Mouse (Mus musculus): ENCODE results near the gene Mks1.
"Not testable (repeated sequence)": the region's sequence is repeated elsewhere in the genome, so short reads cannot be mapped to it uniquely, and the experiment has no call there.

The Mks1 gene

DNA sequence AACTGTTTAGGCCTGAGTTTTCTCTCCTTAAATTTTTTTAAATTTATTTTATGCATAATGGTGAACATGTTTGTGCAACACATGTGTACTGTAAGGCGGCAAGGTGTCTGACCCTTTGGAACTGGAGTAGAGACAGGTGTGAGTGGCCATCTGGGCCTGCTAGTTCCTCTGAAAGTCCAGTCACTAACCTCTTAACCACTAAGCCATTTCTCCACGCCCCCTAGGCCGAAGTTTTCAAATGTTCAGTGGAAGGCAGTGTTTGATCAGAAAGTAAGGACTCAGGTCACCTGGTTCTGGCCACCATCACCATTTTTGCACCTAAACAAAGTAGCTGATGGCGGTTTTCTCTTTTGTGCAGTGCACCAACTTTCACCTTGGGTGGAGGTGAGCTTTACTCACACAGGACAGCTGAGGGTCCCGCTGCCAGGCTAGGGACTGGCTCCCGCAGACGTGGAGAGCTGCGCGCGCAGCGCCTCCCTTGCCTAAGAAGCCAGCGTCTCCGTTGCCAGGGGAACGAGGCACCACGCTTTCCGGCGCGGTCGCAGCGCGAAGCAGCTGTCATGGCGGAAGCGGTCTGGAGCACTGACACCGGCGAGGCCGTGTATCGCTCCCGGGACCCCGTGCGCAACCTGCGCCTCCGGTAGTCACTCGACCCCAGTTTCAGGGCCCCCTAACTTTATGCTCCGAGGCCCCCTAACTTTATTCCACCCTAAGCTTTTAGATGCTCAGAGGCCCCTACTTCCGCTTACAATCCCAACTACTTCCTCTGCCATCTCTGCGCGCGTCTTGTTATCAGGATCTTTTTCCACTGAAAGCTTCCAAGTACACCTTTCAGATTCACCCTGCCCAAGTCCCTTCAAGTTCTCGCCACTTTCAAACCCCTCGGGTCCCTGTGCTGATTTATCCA lies at the start of gene Mks1:
Gene Mks1 (plus strand): TSS at position 526 of the 907 bp plus-strand sequence.
- DNase-seq (ENCODE audit: low spot score in 2 of 2) = peak; percentile 80 to 87

DNA sequence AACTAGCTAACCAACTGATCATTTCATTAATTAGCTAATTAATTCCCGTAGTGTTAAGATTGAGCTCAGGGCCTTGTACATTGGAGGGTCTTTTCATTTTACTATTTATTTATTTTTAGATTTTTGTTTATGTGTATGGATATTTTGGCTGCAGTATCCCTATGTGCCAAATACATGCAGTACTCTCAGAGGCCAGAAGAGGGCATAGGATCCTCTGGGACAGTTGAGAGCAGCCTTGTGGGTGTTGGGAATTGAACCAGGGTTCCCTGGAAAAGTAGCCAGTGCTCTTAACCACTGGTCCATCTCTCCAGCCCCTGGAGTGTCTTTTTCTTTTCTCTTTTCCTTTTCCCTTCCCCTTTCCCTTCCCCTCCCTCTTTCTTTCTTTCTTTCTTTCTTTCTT lies 47.6 kb upstream of the Mks1 start:
- DNase-seq (ENCODE audit: low spot score in 2 of 2) = no peak

DNA sequence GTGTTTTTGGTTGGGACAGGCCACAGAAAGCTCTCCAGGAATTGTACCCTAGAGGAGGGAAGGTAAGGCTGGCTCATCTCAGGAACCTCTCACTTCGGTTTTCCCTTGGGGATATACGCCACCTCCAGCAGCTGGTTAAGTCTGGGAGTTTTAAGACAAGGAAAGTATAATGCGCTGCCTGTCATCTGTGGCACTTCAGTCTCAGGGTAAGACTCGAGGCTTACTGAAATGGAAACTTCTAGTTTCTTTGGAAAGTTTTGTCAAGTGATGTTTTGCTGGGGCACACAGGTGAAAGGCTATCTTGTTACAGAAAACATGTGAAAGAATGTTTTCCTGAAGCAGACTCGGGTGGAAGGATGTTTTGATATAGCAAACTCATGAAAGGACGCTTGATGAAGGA lies 45.6 kb upstream of the Mks1 start:
- DNase-seq (ENCODE audit: low spot score in 2 of 2) = no peak

DNA sequence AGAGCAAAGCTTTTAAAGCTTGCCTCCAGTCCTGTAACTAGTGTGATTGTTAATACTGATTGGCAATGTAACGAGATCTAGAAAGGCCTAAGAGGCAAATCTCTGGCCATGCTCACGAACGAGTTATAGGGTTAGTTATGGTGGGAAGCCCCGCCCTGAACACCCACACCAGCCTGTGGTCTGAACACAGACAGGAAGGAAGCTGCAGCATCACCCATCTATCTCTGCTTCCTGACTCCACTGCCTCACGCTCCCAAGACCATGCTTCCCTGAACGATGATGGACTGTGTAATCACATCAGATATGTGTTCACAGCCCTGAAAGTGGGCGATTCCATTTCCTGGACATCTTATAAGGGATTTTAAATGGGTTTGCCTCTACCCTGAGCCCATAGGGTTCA lies 44.8 kb upstream of the Mks1 start:
- DNase-seq (ENCODE audit: low spot score in 2 of 2) = no peak

DNA sequence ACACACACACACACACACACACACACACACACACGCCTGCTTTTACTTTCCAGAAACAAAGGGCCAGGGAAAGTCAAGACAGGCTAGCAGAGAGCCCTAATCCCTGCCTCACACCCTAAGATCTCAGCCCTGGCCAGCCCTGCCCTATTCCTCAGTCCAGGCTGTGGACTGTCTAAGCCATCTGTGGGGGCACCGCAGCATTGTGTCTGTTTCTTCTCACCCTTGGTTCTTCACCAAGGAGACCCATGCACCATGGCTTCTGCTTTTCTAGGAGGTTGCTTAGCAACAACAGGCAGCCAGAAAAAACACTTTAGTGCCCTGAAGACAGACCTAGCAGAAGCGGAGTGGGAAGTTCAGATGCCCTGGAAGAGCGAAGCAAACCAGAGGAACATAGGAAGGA lies 41.6 kb upstream of the Mks1 start:
- DNase-seq (ENCODE audit: low spot score in 2 of 2) = no peak

DNA sequence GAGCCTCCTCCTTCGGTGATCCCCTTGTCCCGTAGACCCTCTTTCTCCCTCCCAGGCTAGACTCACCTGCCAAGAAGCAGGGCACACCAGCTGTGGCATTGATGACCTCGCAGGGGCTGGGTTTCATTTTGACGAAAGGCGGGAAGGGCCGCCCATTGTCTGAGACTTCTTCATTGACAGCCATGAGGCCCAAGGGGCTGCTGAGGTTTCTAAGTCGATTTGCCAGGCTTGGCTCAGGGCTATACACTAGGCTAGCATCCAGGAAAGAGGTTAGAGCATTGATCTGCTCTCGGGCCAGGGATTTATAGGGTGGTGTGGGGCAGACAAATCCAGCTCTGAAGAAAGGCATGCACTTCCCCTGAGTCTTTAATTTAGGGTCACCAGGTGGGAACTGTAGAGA lies 38.2 kb upstream of the Mks1 start:
- DNase-seq (ENCODE audit: low spot score in 2 of 2) = no peak

DNA sequence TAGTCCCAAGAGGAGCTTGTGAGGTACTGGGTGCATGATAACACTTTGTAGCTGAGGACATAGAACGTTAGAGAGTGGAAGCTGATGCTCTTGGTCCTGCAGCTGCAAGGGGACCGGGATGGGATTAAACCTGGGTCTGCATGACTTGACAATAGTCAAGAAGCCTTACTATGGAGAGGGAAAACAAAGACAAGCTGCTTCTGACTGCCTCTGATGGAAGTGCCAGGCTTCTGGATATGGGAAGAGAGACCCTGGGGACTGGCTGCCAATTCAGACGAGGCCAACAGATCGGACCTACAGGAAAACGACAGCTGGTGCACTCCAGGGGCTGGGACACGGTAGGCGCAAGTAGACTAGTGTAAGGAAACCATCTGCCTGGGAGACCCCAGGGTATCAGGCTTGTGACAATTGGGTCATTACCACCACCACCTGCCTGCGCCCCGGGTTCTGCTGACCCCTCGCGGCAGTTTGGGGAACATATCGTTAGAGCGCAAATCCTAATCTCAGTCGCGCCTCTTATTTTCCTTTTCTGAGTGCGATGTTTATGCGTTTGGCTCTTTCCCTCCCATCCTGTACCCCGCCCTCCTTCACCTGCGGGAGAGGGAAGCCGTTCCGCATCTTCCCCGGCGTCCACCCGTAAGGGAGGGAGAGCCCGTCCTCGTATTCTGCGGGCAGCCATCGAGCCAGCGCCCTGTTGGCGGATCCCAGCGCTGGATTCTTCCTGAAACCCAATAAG lies 36.1 kb upstream of the Mks1 start:
- DNase-seq (ENCODE audit: low spot score in 2 of 2) = peak; percentile 13 to 42

DNA sequence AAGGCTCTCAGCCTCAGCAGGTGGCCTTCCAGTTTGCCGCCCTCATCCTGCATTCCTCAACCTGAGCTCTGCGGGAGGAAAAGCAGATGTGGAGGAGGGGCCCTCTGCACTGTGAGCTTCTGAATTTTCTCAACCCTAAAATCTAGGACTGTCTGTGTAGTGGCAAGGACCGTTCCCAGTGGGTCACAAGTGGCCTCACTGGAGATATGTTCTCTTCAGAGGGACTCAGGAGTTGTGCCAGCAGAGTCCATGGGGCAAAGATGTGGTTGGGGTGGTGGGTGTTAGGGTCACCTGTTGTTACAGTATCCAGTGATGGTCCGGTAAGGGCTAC lies 35.6 kb upstream of the Mks1 start:
- DNase-seq (ENCODE audit: low spot score in 2 of 2) = no peak

DNA sequence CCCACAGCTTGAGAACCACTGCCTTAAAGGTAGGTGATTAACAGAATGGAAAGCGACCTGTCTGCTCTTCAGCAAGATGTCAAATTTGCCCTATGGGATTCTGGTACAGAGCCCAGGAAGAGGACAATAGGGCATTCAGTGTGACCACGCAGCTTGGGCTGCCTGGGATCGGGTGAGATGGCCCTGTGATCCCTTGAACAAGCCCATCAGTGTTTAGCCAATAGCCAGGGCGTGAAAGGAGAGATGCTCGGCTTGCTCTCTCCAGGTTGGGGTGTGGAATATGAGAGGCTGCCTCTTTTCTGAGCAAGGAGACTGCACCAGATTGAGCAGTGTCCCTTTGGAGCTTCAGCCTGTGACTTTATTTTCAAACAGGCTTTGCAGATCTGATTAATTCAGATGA lies 31.5 kb upstream of the Mks1 start:
- no peak for DNase-seq (ENCODE audit: low spot score in 2 of 2)

DNA sequence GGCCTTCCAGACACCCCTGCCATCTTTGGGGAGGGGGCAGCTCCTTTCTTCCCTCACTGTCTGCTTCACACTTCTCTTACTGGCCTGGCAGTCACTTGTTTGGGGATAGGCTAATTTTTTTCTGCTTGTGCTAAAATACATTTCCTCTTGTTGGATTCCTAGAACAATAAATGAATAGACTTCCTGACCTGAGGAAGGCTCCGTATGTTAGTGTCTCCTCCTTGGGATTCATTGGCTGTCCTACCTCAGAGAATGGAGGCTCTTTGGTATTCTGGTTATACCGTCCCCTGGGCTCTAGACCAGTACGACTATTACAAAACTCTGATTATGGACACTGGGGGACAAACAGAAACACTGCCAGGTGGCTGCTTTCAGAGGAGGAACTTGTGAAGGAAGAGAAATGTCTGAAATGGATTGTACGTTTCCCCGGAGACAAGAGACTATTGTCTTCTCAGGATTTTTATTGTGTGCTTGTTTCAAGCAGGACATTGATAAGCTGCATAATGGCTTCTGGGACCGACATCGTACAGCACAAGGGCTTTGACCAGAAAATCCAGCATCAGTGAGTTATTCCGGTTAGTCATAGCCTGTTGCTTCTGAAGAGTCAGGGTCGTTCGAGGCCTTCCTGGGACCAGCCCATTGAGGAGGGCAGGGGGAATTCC lies 24.6 kb upstream of the Mks1 start, which contains the start of gene Lpo:
Gene Lpo (minus strand): TSS at position 51 of the 662 bp plus-strand sequence.
- DNase-seq (ENCODE audit: low spot score in 2 of 2) = no peak

DNA sequence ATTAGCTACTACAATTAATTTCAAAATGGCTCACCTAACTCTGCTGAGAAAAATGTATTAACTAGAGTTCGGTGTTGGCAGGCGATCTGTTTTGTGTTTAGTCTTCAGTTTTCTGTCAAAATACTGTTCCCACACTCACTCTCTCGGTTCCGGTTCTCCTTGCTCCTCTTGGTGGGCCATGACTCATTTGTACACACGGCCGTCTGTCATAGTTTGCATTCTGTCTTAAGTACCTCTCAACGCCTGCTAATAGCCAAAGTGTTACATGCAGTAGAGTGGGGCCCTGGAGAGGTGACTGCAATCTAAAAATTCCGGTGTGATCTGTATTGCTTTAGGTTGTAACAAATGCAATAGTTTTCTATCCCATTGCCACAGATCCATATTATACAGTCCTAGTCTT lies 12.3 kb upstream of the Mks1 start:
- DNase-seq (ENCODE audit: low spot score in 2 of 2) = no peak

DNA sequence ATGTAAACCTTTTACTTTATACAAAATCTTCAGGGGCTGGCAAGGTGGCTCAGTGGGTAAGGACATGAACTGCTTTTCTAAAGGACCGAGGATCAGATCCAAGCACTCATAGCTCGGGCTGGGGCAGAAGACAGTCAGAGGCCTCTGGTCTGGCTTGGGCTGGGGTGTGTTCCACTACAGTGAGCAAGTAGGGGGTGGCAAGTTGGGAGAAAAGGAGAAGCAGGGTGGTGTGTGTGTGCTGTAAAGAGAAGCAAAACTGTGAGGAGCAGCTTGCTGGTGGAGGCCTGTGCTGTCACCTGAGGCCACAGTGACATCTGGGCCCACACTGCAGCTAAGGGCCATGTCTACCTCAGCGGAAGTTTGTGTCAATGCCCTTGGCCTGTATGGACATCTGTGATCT lies 11.6 kb upstream of the Mks1 start:
- DNase-seq (ENCODE audit: low spot score in 2 of 2) = no peak

DNA sequence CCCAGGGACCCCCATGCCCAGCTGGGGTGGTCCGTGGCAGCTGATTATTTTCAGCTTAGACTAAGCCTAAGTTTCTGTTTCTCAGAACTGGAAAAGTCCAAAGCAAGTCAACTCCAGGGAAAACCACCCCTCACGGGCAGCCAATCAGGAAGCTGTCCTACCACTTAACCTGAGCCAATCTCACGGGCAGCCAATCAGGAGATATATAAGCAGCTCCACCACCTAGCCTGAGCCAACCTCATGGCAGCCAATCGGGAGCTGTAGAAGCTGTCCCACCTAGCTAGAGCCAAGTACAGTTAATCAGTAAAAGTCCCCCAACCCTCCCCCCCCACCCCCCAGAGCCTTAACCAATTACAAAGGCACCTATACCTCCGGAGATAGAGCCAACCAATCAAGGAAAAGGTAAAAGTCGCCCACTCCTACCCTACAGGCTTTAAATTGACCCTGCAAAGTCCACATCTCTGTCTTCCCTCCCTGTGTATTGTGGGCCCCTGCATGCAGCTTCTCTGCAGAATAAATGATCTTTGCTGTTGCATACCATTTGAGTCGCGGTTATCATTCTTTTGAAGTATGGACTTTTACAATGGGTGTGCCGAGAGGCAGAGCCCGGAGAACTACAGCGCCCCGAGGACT lies 5.9 kb upstream of the Mks1 start:
- DNase-seq (ENCODE audit: low spot score in 2 of 2) = no peak

DNA sequence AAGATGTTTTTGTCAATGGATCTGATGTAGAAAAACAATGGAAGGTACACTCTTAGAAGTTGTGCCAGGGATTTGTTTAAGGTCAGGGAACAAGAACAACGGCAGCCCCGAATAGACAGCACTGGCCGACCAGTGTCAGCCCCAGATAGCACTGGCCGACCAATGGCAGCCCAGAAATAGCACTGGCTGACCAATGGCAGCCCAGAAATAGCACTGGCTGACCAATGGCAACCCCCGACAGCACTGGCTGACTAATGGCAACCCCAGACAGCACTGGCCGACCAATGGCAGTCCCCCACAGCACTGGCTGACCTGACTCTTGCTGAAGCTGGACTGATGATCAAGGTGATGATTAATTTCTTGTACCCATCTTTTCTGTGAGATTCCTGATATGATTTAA lies 5.1 kb upstream of the Mks1 start:
- DNase-seq (ENCODE audit: low spot score in 2 of 2) = no peak

DNA sequence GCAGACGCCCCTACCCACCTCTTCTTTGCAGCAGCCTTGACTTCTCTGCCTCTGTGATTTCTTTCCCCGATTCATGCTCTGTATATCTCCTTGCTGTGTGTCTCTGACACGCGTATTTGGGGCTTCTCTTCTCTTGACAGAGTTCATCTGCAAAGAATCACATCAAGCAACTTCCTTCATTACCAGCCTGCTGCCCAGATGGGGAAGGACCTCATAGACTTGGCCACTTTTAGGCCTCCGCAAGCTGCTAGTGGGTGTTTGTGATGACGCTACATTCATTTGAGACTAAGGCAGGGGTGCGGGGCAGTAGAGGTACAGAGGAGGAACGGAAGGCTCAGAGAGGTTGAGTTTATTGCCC lies 561 bp downstream of the Mks1 start:
- peak in 1 of 2 experiments; percentile 18 for DNase-seq (ENCODE audit: low spot score in 2 of 2)

DNA sequence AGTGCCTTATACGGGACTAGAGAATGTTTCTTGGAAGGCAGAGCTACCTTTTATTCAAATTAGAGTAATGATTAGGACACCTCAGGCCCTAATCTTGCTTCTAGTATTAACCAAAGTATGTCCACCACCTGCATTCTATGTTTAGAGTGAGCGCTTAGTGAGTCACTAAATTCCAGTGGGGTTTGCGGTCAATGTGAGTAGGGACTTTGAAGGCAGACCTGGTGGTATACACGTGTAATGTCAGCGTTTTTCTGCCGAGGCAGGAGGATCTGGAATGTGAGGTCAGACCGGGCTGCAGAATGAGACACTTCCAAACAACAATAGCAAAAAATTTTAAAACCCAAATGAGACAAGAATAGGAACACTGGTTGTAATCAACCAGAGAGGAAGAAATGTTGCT lies 1.5 kb downstream of the Mks1 start:
- no peak for DNase-seq (ENCODE audit: low spot score in 2 of 2)

DNA sequence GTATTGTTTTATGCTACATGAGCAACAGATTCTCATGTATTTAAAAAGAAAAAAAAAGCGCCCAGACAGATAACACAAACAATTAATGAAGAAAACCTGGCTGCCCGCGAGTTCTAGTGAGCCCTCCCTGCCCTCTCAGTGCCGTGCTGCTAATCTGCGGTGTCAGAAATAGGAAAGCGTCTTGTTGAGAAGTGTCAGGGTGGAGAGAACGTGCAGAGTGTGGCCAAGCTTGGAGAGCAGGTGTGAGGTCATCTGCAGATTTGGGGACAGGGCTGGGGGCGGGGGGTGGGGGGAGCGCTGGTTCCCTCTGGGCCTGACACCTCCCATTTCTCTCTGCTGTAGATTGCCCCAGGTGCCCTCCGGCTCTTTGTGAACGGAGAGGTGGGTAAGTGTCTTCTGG lies 6.3 kb downstream of the Mks1 start:
- no peak for DNase-seq (ENCODE audit: low spot score in 2 of 2)

DNA sequence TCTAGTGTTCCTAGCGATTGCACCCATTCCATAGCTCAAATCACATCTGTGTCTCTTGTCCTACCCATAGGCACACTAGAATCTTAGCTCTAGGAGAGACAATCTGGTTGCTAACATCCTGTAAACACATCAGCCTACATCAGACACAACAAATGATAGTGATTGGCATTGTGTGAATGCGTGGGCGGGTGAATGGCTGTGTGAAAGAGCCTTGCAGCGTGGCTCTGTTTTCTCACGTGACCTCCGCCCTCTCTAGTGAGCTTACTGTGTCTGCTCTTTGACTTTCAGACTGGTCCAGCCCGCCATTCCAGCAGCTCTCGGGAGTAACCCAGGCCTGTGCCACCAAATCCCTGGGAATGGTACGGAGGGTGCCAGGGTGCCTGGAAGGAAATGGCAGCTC lies 7.4 kb downstream of the Mks1 start:
- DNase-seq (ENCODE audit: low spot score in 2 of 2) = no peak

DNA sequence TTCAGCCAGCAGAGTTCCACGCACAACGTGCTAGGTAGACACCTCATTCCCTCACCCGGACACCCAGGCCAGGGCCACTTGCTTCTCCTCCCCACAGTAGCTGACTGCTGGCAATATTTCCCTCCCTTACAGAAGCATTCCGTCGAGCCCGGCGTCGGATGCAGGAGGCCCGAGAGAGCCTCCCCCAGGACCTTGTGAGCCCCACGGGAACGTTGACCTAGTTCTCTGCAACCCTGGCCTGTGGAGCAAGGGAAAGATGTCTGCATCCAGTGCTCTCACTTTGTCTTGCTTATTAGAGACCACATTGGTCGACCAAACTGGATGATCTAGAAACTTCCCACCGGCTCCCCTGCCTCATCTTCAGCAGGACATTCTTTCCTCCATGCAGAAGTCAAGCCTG lies 9.8 kb downstream of the Mks1 start:
- DNase-seq (ENCODE audit: low spot score in 2 of 2) = no peak

DNA sequence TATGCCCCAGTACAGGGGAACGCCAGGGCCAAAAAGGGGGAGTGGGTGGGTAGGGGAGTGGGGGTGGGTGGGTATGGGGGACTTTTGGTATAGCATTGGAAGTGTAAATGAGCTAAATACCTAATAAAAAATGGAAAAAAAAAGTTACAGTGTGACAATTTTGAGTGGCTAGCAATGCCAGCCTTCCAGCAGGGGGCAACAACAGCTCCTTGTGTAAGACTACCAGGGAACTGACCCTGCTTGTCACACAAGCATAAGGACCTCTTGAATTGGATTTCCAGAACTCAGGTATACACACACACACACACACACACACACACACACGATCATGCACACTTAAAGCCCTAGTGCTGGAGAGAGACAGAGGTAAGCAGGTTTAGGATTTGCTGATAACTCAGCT lies 13.9 kb downstream of the Mks1 start:
- DNase-seq (ENCODE audit: low spot score in 2 of 2) = not testable (repeated sequence)

DNA sequence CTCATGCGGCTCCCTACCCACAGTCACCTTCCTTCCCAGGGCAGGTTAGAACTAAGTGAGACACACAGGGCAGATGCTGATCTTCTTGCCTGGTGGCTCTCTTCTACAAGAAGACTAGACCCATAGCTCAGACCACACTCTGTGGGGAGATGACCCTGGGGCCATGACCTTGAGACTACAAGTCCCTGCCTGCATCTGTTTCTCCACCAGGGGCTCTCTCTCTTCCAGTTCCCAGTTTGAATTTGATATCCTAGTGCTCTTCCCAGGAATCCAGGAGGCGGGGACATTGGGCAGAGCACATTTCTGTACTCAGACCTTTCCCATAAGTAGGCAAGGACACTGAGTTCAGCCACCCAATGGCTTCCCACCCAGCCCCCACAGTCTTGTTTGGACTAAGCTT lies 17.1 kb downstream of the Mks1 start:
- DNase-seq (ENCODE audit: low spot score in 2 of 2) = no peak

DNA sequence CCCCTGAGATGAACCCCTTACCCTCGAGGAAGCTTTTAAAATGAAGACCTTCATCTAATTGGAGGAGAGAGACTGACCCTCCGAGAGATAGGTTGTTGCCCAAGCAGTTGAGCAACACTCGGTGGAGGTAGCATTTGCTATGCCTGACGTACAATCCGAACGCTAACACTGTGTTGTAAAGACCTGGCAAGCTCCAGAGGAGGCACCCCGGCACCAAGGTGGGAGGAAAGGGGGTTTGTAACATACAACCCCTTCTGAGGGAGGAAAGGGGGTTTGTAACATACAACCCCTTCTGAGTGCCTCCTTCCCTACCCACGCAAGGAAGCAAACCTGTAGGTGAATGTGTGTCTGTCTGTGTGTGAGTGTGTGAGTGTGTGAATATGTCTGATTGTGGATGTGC lies 18.8 kb downstream of the Mks1 start:
- no peak for DNase-seq (ENCODE audit: low spot score in 2 of 2)

Data from frontal cortex, postnatal 14 days (tissue).